Mouse (Mus musculus) cerebellum, adult 2 months (tissue): Measurements from ENCODE around the gene Slc25a24. TPM values are rescaled to one million over a fixed set of nuclear protein-coding genes. Genes with fewer than 3 reads are reported as not detected.

ENCODE experiments used
- DNase-seq, 2 experiments: peaks; one replicate each; pipeline ENCODE4 v3.0.0; 2021
- H3K27ac ChIP-seq: fragments of 200-500 bp; 2 replicates; pipeline ENCODE4 v1.5.1; 2012; ENCODE audit warnings: low read length, control low read depth, inconsistent platforms; ENCODE audit not compliant: insufficient read depth
- H3K27me3 ChIP-seq: fragments of 200-500 bp; 2 replicates; pipeline ENCODE4 v1.6.1; 2012; ENCODE audit warnings: inconsistent platforms, mild to moderate bottlenecking, low read length, moderate library complexity; ENCODE audit not compliant: control insufficient read depth, insufficient read depth
- H3K4me1 ChIP-seq: fragments of 200-500 bp; 2 replicates; pipeline ENCODE4 v1.6.1; 2011; ENCODE audit warnings: low read length; ENCODE audit not compliant: control insufficient read depth, insufficient read depth
- H3K4me3 ChIP-seq: fragments of 200-500 bp; replicated peaks from 2 replicates; pipeline ENCODE3; 2011; ENCODE audit warnings: mild to moderate bottlenecking, low read depth, low read length, control low read depth; ENCODE audit not compliant: insufficient read depth
- CTCF ChIP-seq: fragments of 200-500 bp; IDR thresholded peaks from 2 replicates; pipeline ENCODE4 v1.5.1; 2011; ENCODE audit warnings: low read depth, mild to moderate bottlenecking, control low read depth, low read length, moderate library complexity, borderline replicate concordance; ENCODE audit not compliant: insufficient read depth
- POLR2A ChIP-seq: fragments of 200-500 bp; IDR thresholded peaks from 2 replicates; pipeline ENCODE4 v1.6.1; 2011; ENCODE audit warnings: low read length, control low read depth, borderline replicate concordance; ENCODE audit not compliant: insufficient read depth
- WGBS: fragments of 180-500 bp; shearing (Covaris S2); methylation state at CpG from one replicate; pipeline ENCODE4 v1.1.7; 2018; 5-methylcytosine and 5-hydroxymethylcytosine counted together
- polyA plus RNA-seq: library from polyadenylated mRNA; depleted of rRNA; stranded (reverse); fragments of >200 nt; gene quantifications from 2 replicates; pipeline ENCODE4 v1.2.3, GENCODE M21; 2012; rRNA removed

Gene Slc25a24
- polyA plus RNA-seq, 1 experiment, result 1.0 TPM

DNA sequence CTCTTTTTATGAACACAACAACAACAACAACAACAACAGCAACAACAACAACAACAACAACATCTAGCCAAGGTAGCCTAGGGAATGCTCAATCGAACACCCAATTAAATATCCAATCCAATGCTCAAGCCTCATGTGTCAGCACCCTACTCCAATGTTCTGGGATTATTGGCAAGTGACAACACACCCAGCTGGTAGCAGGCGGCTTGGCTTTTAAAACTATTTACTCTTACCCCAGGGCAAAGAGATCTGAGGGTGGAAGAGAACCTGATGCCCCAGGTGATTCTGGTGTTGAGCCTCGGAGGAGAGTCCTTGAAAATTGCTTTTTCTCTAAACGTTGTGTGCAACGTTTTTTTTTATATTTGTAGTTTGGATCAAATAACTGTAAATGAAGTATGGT, 51.4 kb downstream of the Slc25a24 start:
- 80% methylated on average over 5 of the region's 5 CpGs for WGBS
- no peaks in the 10 kb centered on the region for H3K27me3 ChIP-seq

DNA sequence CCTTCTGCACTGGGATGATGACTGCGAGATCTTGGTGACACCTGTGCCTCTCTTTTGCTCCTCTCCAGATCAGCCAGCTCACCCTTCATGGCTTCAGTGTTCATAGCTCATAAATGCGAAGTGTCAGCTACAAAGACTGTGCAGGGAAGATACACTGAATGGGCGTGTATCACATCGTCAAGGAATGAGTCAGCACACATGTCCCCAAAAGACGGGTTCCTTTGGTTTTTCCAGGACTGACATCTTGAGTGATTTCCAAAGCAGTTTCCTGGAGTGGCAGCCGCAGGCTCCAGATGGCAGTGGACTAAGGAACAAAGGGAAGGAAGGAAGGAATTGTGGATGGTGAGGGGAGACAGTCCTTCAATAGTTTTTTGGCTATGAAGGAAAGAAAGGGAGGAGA, 55.8 kb downstream of the Slc25a24 start:
- Histone ChIP-seq H3K27ac (no peak overlapping the region), H3K27me3 (no peaks in the 10 kb centered on the region), H3K4me1 (no peaks in the 10 kb centered on the region), H3K4me3 (no peak overlapping the region)
- WGBS, result 16% methylated on average over 6 of the region's 6 CpGs
- TF ChIP-seq CTCF (no peak), POLR2A (no peak)
- DNase-seq, result no peak

More for the DNA sequence above, 51.4 kb downstream of the Slc25a24 start:
- TF ChIP-seq POLR2A, result no peak
- TF ChIP-seq CTCF, result no peak
- no peak overlapping the region for H3K27ac ChIP-seq
- H3K4me3 ChIP-seq, result no peak overlapping the region
- DNase-seq, result no peak
- no peaks in the 10 kb centered on the region for H3K4me1 ChIP-seq

GRCm38 (mm10) chr3:109179528-109180076, 56.7 kb downstream of the Slc25a24 start:
- Histone ChIP-seq H3K27ac (no peak overlapping the region), H3K4me3 (no peak overlapping the region), H3K4me1 (no peaks in the 10 kb centered on the region), H3K27me3 (no peaks in the 10 kb centered on the region)
- DNase-seq, result no peak
- 59% methylated on average over 6 of the region's 6 CpGs for WGBS
- TF ChIP-seq POLR2A (no peak), CTCF (no peak)

- H3K4me1 ChIP-seq, result no peaks in the 10 kb centered on the region
- 92% methylated on average over 2 of the region's 2 CpGs for WGBS
Observed at GRCm38 (mm10) chr3:109196166-109196565, 73.2 kb downstream of the Slc25a24 start.

GRCm38 (mm10) chr3:109199280-109199679, 76.3 kb downstream of the Slc25a24 start:
- Histone ChIP-seq H3K4me3 (no peak overlapping the region), H3K27ac (no peak overlapping the region), H3K27me3 (no peaks in the 10 kb centered on the region), H3K4me1 (no peaks in the 10 kb centered on the region)
- no peak for DNase-seq
- TF ChIP-seq CTCF (no peak), POLR2A (no peak)
- 90% methylated on average over 1 of the region's 1 CpGs for WGBS

More at GRCm38 (mm10) chr3:109196166-109196565, 73.2 kb downstream of the Slc25a24 start:
- no peaks in the 10 kb centered on the region for H3K27me3 ChIP-seq
- TF ChIP-seq CTCF (no peak), POLR2A (no peak)
- H3K27ac ChIP-seq, result no peak overlapping the region
- H3K4me3 ChIP-seq, result no peak overlapping the region
- no peak for DNase-seq

DNA sequence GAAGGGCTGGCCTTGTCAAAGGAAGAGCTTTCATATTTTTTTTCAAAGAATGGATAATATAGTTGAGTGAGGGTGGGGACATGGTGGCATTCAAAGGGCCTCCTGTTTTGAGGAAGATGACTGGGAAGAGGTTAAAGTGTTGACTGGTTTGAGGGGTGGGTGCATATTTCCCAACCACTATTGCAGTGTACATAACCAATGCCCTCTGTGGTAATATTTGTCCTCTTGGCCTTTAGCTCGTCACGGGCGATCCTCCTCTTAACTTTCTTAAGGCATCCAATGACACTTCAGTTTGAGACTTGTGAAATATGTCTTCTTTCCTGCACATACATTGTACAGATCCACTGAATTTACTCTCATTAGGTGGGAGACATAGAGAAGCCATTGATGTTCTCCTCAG, 89.4 kb downstream of the Slc25a24 start:
- 94% methylated on average over 3 of the region's 3 CpGs for WGBS
- H3K4me1 ChIP-seq, result no peaks in the 10 kb centered on the region
- no peak for DNase-seq
- H3K4me3 ChIP-seq, result no peak overlapping the region
- no peak overlapping the region for H3K27ac ChIP-seq
- no peaks in the 10 kb centered on the region; the same call in 1 of the 2 replicates for H3K27me3 ChIP-seq
- TF ChIP-seq POLR2A, result no peak
- no peak for TF ChIP-seq CTCF

DNA sequence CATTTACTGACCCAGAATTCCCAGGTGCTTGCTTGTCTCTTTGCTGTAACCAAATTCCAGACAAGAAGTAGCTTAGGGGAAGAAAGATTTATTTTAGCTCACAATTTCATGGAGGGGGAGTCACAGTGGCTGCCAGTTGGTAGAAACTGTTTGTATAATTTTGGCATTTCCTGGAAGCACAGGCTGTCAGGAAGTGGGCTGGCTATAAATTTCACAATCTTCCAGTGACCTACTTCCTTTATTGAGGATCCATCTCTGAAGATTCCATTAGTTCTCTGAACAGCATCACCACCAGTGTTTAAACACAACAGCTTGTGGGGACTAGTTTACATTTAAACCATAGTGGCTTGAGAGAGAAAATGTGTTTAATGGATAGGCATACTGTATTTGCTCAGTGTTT, 93.4 kb downstream of the Slc25a24 start:
- no peaks in the 10 kb centered on the region for H3K27me3 ChIP-seq
- TF ChIP-seq CTCF (no peak), POLR2A (no peak)
- no peaks in the 10 kb centered on the region for H3K4me1 ChIP-seq
- H3K27ac ChIP-seq, result no peak overlapping the region
- H3K4me3 ChIP-seq, result no peak overlapping the region
- DNase-seq, result no peak

Other genes with a start within 250 kb of the Slc25a24 start
- 0.08 and 0.11 TPM in 2 replicates for gene Fndc7, start 233.1 kb upstream of the Slc25a24 start, polyA plus RNA-seq
- 119 and 121 TPM in 2 replicates for gene Prpf38b, start 211.4 kb upstream of the Slc25a24 start, polyA plus RNA-seq
- gene Henmt1, start 183.3 kb upstream of the Slc25a24 start, polyA plus RNA-seq, result 1.0 and 1.3 TPM in 2 replicates
- gene Gm9857, start 182.7 kb upstream of the Slc25a24 start, polyA plus RNA-seq, result 0.88 and 1.0 TPM in 2 replicates
- gene Fam102b, start 95.5 kb upstream of the Slc25a24 start, polyA plus RNA-seq, result 13.8 and 14.3 TPM in 2 replicates
- not detected in 2 replicates for gene Slc25a54, start 42.7 kb upstream of the Slc25a24 start, polyA plus RNA-seq
- gene Vav3, start 217.5 kb downstream of the Slc25a24 start, polyA plus RNA-seq, result 8.8 TPM in 2 replicates